Mouse (Mus musculus) mouse embryonic stem cell (cell line): ENCODE data around the gene Bfar.
"Not testable (repeated sequence)": the region's sequence is repeated elsewhere in the genome, so short reads cannot be mapped to it uniquely, and the experiment has no call there.

Source experiments
- in situ Hi-C, 2 experiments: fragments of 300-500 bp; cut with MboI; formaldehyde crosslinking; loops; 1 replicate in 1 of 2; 3 replicates in 1 of 2; pipeline ENCODE4 v1.14.3; 2019 to 2020; ENCODE audit warnings: low sequenced_read_pairs in 2 of 2, low pct_unique_long_range_greater_than_20kb in 1 of 2, mixed read lengths in 1 of 2; ENCODE audit not compliant: unreplicated experiment in 1 of 2

Gene Bfar

GRCm38 (mm10) chr16:13671685-13672385 is at the start of gene Bfar, which contains the start of gene 3110001I22Rik:
Gene Bfar (plus strand): TSS chr16:13671858.
Gene 3110001I22Rik (plus strand): TSS chr16:13671929.
- in situ Hi-C loops = no loop called here

- in situ Hi-C loops = no loop called here
Observed at GRCm38 (mm10) chr16:13628345-13628744, 43.3 kb upstream of the Bfar start.

DNA sequence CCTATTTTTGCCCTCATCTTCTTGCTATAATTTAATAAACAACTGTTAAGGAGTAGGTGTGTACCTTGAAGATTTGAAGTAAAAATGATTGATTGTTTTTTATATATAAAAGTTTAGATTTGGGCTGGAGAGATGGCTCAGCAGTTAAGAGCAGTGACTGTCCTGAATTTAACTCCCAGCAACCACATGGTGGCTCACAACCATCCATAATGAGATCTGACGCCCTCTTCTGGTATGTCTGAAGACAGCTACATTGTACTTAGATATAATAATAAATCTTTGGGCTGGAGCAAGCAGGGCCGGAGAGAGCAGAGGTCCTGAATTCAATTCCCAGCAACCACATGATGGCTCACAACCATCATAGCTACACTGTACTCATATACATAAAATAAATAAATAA is 33.5 kb upstream of the Bfar start:
- in situ Hi-C loops = not testable (repeated sequence)

DNA sequence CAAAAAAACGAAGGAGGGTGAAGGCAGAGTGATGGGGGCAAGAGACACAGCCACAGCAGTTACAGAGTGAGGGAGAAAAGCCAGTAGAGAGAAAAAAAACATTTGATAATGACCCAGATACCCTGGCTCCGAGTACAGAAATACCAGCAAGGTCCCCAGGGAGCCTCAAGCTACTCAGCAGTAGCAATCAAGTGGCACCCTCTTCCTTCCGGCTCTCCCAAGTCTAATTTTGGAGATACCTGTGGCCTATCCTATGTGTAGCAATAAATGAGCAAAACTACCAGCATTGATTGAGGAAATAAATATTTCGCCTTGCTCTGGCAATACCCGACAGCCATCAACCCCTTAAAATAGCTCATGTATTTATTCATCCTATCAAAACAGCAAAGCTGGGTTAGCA is 32.1 kb upstream of the Bfar start:
- in situ Hi-C loops = no loop called here

DNA sequence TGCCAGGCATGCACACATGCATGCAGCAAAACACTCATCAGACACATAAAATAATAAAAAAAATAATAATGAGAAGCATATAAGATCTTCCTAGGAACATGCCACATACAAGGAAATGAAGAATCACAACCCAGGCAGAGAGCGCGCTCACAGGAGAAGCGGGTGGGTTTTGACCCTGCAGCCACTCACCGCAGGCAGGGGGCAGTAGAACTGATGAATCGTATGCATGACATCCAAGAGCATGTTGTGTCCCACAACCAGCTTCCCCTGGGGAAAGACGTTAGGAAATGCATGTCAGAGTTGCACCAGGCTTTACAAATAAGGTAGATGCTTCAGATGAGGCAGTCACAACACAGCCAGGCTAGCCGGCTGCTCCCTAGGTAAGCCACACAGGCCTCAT is 31.6 kb upstream of the Bfar start:
- in situ Hi-C loops = no loop called here

DNA sequence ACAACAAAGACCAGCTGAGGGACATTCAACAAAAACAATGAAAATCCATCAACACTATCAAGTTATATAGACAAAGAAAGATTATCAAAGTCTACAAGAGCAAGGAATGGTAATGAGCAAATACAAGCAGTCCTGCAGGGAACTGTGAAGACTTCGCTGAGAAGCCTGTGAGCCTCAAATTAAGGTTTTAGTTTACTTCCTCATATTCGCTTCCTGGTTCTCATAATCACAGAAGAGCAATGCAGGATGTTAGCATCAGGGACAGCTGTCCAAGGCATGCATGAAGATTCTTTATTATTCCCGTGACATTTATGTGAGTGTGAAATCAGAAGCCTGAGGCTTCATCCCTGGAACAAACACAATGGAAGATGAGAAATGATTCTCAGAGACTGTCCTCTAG is 27.2 kb upstream of the Bfar start:
- in situ Hi-C loops = no loop called here

GRCm38 (mm10) chr16:13645930-13646329 is 25.7 kb upstream of the Bfar start:
- in situ Hi-C loops = no loop called here

- in situ Hi-C loops = no loop called here
Observed at GRCm38 (mm10) chr16:13658886-13659285, 12.8 kb upstream of the Bfar start.

DNA sequence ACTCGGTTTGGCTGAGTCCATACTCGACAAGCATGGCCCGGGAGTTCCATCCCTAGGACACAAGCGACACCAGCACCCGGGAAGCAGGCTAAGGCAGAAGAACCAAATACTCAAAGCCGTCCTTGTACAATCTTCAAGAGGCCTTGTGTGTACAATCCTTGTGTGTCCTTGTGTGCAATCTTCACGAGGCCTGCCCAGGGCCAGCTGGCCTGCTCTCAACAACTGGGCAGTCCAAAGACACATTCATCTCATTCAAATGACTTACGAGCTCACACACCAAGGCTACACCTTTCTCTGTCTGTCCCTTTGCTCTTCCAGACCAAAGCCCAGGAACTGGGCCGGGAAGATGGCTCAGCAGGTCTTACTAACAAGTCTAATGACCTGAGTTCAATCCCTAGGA is 10.9 kb upstream of the Bfar start:
- in situ Hi-C loops = no loop called here

GRCm38 (mm10) chr16:13667878-13668343 is 3.7 kb upstream of the Bfar start, which contains the start of gene Parn:
Gene Parn (minus strand): TSS chr16:13668170.
- in situ Hi-C loops = no loop called here

DNA sequence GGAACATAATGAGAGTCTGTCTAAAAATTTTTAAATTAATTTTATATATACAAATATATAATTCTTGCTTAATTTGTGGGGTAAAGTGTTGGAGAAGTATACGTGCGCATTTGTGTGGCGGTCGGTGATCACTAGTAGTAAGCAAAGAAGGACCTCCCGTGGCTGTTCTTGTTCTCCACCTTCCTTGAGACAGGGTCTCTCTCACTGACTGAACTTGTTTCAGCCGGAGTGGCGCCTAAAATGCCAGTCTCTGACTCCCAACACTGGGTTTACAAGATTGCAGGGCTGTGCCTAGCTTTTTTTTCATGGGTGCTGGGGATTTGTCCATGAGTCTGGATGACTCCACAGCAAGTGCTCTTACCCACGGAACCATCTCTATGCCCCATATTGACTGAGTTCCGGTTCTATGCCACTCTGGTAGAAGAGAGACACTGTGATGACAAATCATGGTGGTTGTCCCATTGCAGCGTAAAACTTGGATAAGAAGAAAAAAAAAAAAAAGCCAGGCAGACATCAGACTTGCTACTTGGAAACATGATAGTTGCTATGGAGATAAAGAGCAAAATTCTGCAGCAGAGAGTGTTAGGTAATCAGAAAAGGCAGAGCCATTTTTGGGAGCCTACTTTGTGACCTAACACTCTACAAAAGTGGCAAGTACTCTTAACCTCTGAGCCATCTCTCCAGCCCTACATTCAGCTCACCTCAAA is 3.1 kb upstream of the Bfar start:
- in situ Hi-C loops = no loop called here

GRCm38 (mm10) chr16:13669282-13669681 is 2.4 kb upstream of the Bfar start:
- in situ Hi-C loops = no loop called here

DNA sequence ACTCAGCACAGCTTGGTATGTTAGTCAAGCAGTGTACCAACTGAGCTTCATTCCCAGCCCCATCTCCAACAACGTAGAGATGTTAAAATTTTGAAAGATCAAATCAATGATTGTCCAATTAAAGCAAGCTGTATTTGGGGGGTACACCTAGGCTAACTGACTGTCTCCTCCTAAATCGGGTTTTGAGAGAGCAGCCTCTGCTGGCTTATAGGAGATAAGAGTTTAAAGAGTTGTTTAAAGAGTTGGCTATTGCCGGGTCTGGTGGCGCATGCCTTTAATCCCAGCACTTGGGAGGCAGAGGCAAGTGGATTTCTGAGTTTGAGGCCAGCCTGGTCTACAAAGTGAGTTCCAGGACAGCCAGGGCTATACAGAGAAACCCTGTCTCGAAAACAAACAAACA is 762 bp upstream of the Bfar start:
- in situ Hi-C loops = not testable (repeated sequence)

- in situ Hi-C loops = no loop called here
Observed at GRCm38 (mm10) chr16:13672386-13672898, 784 bp downstream of the Bfar start.

DNA sequence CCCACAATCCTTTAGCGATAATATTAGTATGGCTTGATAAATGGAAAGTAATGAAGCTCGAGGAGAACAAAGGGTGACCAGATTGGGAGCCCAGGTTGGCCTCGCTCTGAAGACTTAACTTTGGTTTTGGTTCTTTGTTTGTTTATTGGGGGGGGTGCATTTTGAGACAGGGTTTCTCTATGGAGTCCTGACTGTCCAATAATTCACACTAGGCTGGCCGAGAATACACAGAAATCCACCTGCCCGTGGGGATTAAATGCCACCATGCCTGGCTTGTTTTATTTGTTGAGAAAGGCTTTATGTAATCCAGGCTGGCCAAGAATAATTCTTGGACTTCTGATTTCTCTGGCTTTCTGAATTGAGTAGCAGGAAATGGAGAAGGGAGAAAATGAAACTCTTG is 1.5 kb downstream of the Bfar start:
- in situ Hi-C loops = no loop called here

- in situ Hi-C loops = no loop called here
Observed at GRCm38 (mm10) chr16:13674511-13674910, 2.9 kb downstream of the Bfar start.

- in situ Hi-C loops = loop anchor here in 1 of 2 experiments (25.0 kb wide), 1 partner anchor 484 kb away; the partner anchor contains the start of genes Marf1 and Nde1
Observed at GRCm38 (mm10) chr16:13678601-13679319, 7.1 kb downstream of the Bfar start.

DNA sequence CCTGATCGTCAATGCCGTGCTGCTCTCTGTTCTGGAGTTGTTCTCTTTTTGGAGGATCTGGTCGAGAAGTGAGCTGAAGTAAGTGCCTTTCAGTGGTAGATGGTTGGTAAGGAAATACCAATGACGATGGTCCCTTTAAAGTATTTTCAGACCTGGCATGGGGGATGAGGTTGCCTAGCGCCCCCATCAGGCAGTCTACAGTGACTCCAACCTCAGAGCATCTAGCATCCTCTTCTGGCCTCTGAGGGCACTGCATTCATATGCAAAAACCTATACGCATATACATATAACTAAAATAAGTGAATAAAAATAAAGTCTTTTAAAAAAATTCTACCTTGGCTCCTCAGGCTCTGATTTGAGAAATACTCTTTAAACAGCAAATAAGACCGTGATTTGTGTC is 27.3 kb downstream of the Bfar start:
- in situ Hi-C loops = loop anchor here in 1 of 2 experiments (25.0 kb wide), 1 partner anchor 463 kb away; the partner anchor contains the start of genes Marf1 and Nde1

- in situ Hi-C loops = no loop called here
Observed at GRCm38 (mm10) chr16:13702184-13702583, 30.5 kb downstream of the Bfar start.
